Mouse (Mus musculus): ENCODE measurements around the gene Frzb.

DNA sequence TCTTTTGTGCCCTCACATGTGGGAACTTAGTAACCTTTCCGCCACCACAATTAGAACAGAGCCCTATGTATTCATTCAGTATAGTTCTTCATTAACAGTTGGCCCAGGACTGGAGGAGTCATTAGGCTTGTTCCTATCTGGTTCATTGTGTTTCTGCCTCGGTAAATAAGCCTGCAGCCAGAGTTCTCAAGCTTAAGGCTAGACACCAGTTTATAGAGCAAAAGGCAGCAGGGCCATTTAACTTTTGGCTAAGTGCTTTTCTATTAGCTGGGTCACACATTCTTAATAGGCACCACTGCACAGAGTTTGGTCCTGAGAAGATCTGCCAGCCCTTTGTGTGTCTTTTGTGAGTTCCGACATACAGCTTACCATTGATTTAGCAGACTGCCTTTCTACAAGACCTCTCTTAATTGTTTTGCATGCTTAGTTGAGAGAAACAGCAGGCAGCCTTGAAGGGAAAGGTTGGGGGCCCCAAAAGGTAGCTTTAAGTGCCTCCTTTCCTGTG is 48.8 kb downstream of the Frzb start:
- TF ChIP-seq CTCF (IDR thresholded peaks at IDR 0.05; ENCODE audit: borderline replicate concordance, insufficient read depth, low read length) (no peak), POLR2A (IDR thresholded peaks at IDR 0.05; ENCODE audit: low read depth, low read length) (no peak)

Data from embryonic fibroblast, embryonic 13.5 days (primary cell).